Mouse (Mus musculus): Measurements from ENCODE around the gene Serpinb1a.

DNA sequence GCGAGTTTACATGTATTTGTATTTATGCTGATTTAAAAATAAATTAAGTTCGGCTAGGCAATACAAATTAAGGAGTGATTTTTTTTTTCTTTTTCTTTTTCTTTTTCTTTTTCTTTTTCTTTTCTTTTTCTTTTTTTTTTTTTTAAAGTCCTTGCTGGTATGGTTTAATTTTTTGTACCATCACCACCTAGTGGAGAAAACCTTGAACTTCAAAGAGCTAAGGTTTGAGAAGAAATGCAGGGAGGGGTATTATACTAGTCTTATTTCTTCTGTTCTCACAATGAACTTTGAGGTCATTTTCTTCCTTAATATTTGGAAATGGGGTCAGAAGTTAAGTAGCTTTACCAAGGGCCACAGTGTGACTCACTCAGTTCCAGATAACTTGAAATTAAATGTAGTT is 51.9 kb downstream of the Serpinb1a start:
- no peak for TF ChIP-seq GATA1 (IDR thresholded peaks at IDR 0.05; ENCODE audit: low read length)
- no peak for TF ChIP-seq TAL1 (IDR thresholded peaks at IDR 0.05; ENCODE audit: low read length)
